Mouse (Mus musculus): ENCODE results near the gene Ogdh. TPM values are rescaled to one million over a fixed set of nuclear protein-coding genes. Genes with fewer than 3 reads are reported as not detected.

Gene Ogdh
- polyA plus RNA-seq, 1 experiment from 2014 or later, result 105 TPM

DNA sequence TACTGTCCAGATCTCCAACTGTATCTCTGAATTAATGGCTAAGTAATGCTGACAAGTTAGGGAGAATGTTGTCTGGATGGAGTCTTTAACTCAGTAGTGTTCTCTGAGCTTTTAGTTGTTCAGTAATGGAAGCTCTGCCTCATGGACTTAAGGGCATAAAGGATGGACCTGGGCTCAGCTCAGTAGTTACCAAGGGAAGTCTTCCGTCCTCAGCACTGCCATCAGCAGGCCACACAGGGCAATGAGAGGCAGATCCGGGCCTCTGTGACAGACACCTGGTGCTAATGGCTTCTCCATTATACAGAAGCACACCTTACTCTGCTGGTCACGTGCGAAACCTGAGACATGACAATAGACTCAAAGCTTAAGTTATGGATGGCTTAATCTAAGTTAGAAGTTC, 45.3 kb downstream of the Ogdh start:
- no peak overlapping the region for H3K9ac ChIP-seq
- no peak overlapping the region for H3K27ac ChIP-seq (ENCODE audit: low read depth)
- DNase-seq (no peak), ATAC-seq (ENCODE audit: insufficient read depth) (no peak)
- H3K9me3 ChIP-seq (ENCODE audit: low read depth, low read length), result no peaks in the 10 kb centered on the region
- WGBS, result 72% methylated on average over 4 of the region's 4 CpGs
- no peaks in the 10 kb centered on the region for H3K4me1 ChIP-seq (ENCODE audit: insufficient read depth)
- no peaks in the 10 kb centered on the region for H3K27me3 ChIP-seq (ENCODE audit: insufficient read depth, low read length)
- no peak overlapping the region for H3K4me2 ChIP-seq
- no peak overlapping the region for H3K4me3 ChIP-seq (ENCODE audit: low read depth, low read length)
- TF ChIP-seq CTCF (IDR thresholded peaks at IDR 0.05; ENCODE audit: low read depth), result no peak
- peaks cover 44% of the 10 kb centered on the region for H3K36me3 ChIP-seq (ENCODE audit: insufficient read depth)

DNA sequence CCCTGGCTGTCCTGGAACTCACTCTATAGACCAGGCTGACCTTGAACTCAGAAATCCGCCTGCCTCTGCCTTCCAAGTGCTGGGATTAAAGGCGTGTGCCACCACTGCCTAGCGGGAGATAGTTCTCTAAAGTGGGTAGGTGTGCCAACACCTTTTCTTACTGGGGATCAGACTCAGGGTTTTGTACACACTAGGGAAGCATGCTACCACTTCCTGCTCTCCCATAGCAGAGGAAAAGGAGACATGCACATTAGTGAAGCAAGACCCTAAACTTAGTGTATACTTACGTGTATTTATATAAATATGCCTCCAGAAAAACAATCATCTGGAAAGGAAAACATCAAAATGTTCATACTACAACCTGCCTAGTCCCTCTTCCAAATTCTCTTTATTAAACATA, 54.5 kb downstream of the Ogdh start:
- no peak for DNase-seq
- Histone ChIP-seq H3K36me3 (ENCODE audit: insufficient read depth) (peaks cover 94% of the 10 kb centered on the region), H3K9me3 (ENCODE audit: low read depth, low read length) (no peaks in the 10 kb centered on the region), H3K27ac (ENCODE audit: low read depth) (no peak overlapping the region), H3K4me3 (ENCODE audit: low read depth, low read length) (no peak overlapping the region), H3K4me2 (no peak overlapping the region), H3K4me1 (ENCODE audit: insufficient read depth) (no peaks in the 10 kb centered on the region), H3K27me3 (ENCODE audit: insufficient read depth, low read length) (no peaks in the 10 kb centered on the region), H3K9ac (no peak overlapping the region)
- 91% methylated on average over 4 of the region's 4 CpGs for WGBS
- TF ChIP-seq CTCF (IDR thresholded peaks at IDR 0.05; ENCODE audit: low read depth), result no peak
- no peak for ATAC-seq (ENCODE audit: insufficient read depth)

DNA sequence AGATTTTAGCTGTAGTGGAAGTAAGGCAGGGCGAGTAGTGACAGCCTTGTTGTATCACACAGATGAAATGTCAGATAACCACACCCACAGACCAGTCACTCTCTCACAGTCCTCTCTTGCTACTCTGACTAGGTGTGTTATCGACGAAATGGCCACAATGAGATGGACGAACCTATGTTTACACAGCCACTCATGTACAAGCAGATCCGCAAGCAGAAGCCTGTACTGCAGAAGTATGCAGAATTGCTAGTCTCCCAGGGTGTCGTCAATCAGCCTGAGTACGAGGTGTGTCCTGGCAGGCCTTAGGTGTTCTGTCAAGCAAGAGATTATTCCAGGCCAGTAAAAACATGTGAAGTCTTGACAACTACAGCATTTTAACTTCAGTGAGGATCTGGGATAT, 55.5 kb downstream of the Ogdh start:
- no peak for ATAC-seq (ENCODE audit: insufficient read depth)
- Histone ChIP-seq H3K27me3 (ENCODE audit: insufficient read depth, low read length) (no peaks in the 10 kb centered on the region), H3K4me3 (ENCODE audit: low read depth, low read length) (no peak overlapping the region), H3K4me1 (ENCODE audit: insufficient read depth) (no peaks in the 10 kb centered on the region), H3K36me3 (ENCODE audit: insufficient read depth) (peaks cover 89% of the 10 kb centered on the region), H3K4me2 (no peak overlapping the region), H3K9ac (no peak overlapping the region), H3K27ac (ENCODE audit: low read depth) (no peak overlapping the region), H3K9me3 (ENCODE audit: low read depth, low read length) (no peaks in the 10 kb centered on the region)
- WGBS, result 76% methylated on average over 7 of the region's 7 CpGs
- no peak for TF ChIP-seq CTCF (IDR thresholded peaks at IDR 0.05; ENCODE audit: low read depth)
- no peak for DNase-seq

DNA sequence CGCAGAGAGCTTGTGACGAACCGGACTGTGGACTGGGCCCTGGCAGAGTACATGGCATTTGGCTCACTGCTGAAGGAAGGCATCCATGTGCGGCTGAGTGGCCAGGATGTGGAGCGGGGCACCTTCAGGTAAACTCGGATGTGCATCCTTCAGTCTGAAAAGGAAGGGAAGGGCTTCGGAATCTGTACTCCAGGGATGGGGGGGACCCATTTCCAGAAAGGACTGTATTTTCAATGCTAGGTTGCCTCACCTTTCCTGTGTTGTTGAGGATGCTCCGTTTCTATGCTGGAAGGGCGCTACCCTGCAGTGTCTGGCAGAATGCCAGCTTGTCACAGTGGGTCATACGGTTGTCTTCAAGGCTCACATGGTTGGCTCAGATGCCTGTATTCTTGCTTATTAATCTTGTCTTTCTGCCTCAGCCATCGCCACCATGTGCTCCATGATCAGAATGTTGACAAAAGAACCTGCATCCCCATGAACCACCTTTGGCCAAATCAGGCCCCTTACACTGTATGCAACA, 57.3 kb downstream of the Ogdh start:
- 83% methylated on average over 11 of the region's 11 CpGs for WGBS
- no peaks in the 10 kb centered on the region for H3K9me3 ChIP-seq (ENCODE audit: low read depth, low read length)

DNA sequence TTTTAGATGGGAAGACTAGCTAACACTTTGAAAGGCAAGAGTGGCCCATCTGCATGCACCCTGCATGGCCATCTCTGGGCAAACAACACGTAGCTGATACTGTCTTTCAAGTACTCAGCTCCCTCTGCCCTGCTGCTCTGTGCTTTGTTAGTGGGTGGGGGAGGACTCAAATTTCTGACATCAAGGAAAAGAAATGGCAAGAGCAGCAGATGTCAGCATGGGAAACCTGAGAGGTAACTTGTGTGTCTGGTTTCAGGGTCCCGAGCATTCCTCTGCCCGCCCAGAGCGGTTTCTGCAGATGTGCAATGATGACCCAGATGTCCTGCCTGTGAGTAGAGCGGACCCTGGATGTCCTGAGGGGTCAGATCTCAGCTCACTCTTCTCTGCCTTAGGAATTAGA, 58.2 kb downstream of the Ogdh start:
- Histone ChIP-seq H3K27me3 (ENCODE audit: insufficient read depth, low read length) (no peaks in the 10 kb centered on the region), H3K27ac (ENCODE audit: low read depth) (no peak overlapping the region), H3K36me3 (ENCODE audit: insufficient read depth) (peaks cover 90% of the 10 kb centered on the region), H3K9ac (no peak overlapping the region), H3K4me1 (ENCODE audit: insufficient read depth) (no peaks in the 10 kb centered on the region), H3K4me3 (ENCODE audit: low read depth, low read length) (no peak overlapping the region), H3K9me3 (ENCODE audit: low read depth, low read length) (no peaks in the 10 kb centered on the region), H3K4me2 (no peak overlapping the region)
- ATAC-seq (ENCODE audit: insufficient read depth) (no peak), DNase-seq (no peak)
- TF ChIP-seq CTCF (IDR thresholded peaks at IDR 0.05; ENCODE audit: low read depth), result no peak
- 92% methylated on average over 5 of the region's 5 CpGs for WGBS

More for the DNA sequence above, 57.3 kb downstream of the Ogdh start:
- no peak for ATAC-seq (ENCODE audit: insufficient read depth)
- no peak for TF ChIP-seq CTCF (IDR thresholded peaks at IDR 0.05; ENCODE audit: low read depth)
- H3K36me3 ChIP-seq (ENCODE audit: insufficient read depth), result peaks cover 92% of the 10 kb centered on the region
- H3K27me3 ChIP-seq (ENCODE audit: insufficient read depth, low read length), result no peaks in the 10 kb centered on the region
- DNase-seq, result no peak
- no peak overlapping the region for H3K9ac ChIP-seq
- no peak overlapping the region for H3K27ac ChIP-seq (ENCODE audit: low read depth)
- H3K4me2 ChIP-seq, result no peak overlapping the region
- H3K4me3 ChIP-seq (ENCODE audit: low read depth, low read length), result no peak overlapping the region
- H3K4me1 ChIP-seq (ENCODE audit: insufficient read depth), result no peaks in the 10 kb centered on the region

DNA sequence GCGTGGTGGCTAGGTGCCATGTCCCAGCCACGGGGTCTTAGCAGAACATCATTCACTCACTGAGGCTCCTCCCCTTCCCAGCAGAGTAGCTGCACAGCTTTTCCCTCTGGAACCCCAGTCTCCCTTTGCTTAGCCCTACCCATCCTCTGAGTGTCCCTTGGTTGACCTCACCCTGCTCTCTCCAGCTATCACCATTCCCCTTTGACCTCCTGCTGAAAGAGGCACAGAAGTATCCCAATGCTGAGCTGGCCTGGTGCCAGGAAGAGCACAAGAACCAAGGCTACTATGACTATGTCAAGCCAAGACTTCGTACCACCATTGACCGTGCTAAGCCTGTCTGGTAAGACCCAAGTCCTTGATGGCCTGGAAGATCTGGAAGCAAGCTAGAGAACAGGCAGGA, 63.7 kb downstream of the Ogdh start:
- ATAC-seq (ENCODE audit: insufficient read depth), result no peak
- Histone ChIP-seq H3K9ac (no peak overlapping the region), H3K27ac (ENCODE audit: low read depth) (no peak overlapping the region), H3K4me1 (ENCODE audit: insufficient read depth) (no peaks in the 10 kb centered on the region), H3K4me3 (ENCODE audit: low read depth, low read length) (no peak overlapping the region), H3K27me3 (ENCODE audit: insufficient read depth, low read length) (no peaks in the 10 kb centered on the region), H3K36me3 (ENCODE audit: insufficient read depth) (peaks cover 62% of the 10 kb centered on the region), H3K9me3 (ENCODE audit: low read depth, low read length) (no peaks in the 10 kb centered on the region), H3K4me2 (no peak overlapping the region)
- no peak for TF ChIP-seq CTCF (IDR thresholded peaks at IDR 0.05; ENCODE audit: low read depth)
- DNase-seq, result no peak
- WGBS, result 78% methylated on average over 4 of the region's 4 CpGs

DNA sequence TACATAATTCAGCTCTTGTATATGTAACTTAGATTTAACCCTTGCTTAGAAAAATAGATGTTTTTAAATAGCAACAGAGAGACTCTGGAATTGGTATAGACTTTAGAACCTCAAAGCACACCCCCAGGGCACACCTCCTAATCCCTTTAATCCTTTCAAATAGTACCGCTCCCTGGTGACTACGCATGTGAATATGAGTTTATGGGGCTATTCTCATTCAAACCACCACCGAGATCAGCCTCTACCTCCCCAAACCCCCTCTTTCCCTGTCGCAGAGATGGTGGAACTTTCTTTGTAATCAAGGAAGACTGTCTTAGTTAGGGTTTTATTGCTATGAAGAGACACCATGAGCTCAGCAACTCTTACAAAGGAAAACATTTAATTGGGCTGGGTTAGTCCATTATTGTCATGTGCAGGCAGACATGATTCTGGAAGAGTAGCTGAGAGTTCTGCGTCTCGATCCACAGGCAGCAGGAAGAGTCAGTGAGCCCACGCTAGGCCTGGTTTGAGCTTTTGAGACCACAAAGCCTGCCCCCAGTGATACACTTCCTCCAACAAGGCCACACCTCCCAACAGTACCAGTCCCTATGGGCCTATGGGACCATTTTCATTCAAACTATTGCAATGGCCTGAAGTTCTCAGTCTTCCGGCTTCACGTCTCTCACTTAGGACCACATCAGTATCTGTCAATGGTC, 73.3 kb downstream of the Ogdh start:
- Histone ChIP-seq H3K36me3 (ENCODE audit: insufficient read depth) (no peaks in the 10 kb centered on the region), H3K4me2 (no peak overlapping the region), H3K27ac (ENCODE audit: low read depth) (no peak overlapping the region), H3K9me3 (ENCODE audit: low read depth, low read length) (no peaks in the 10 kb centered on the region), H3K9ac (no peak overlapping the region), H3K27me3 (ENCODE audit: insufficient read depth, low read length) (no peaks in the 10 kb centered on the region), H3K4me1 (ENCODE audit: insufficient read depth) (no peaks in the 10 kb centered on the region), H3K4me3 (ENCODE audit: low read depth, low read length) (no peak overlapping the region)
- ATAC-seq (ENCODE audit: insufficient read depth), result no peak
- no peak for TF ChIP-seq CTCF (IDR thresholded peaks at IDR 0.05; ENCODE audit: low read depth)
- no peak for DNase-seq
- whole genome bisulfite sequencing, result 91% methylated on average over 9 of the region's 9 CpGs
